Mouse (Mus musculus) kidney, adult 9 months (tissue): Measurements from ENCODE around the gene Il17rb.

Source experiments
- DNase-seq: peaks from one replicate; pipeline ENCODE4 v3.0.0; 2022

Il17rb gene

GRCm38 (mm10) chr14:30008733-30009575 is at the start of gene Il17rb, which contains the start of gene Chdh:
Gene Il17rb (minus strand): TSS chr14:30008896.
Gene Chdh (plus strand): TSS chr14:30009023.
- DNase-seq, result peak; percentile 92

- DNase-seq, result peak; percentile 77
Measured at GRCm38 (mm10) chr14:30056031-30056766, 47.5 kb upstream of the Il17rb start.

DNA sequence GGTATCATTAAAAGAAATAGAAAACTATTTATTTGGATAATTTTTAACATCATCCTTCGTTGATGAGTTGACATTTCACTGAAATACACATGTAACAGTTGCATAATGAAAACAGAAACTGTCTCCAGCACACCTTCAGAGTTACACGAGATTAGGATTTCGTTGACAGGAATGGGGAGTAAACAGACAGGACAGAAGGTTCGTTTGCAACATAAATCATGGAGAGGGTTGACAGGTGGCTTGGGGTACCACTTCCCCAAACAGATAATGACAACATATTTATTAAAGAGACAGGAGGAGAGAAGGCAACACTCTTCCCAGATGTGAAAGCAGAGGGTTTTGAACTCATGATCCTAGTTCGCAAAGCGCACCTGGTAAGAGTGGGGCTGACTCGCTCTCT is 46.2 kb upstream of the Il17rb start:
- peak; percentile 40 for DNase-seq

GRCm38 (mm10) chr14:30050280-30050679 is 41.6 kb upstream of the Il17rb start:
- DNase-seq, result peak; percentile 71

GRCm38 (mm10) chr14:30048049-30048448 is 39.4 kb upstream of the Il17rb start:
- no peak for DNase-seq

DNA sequence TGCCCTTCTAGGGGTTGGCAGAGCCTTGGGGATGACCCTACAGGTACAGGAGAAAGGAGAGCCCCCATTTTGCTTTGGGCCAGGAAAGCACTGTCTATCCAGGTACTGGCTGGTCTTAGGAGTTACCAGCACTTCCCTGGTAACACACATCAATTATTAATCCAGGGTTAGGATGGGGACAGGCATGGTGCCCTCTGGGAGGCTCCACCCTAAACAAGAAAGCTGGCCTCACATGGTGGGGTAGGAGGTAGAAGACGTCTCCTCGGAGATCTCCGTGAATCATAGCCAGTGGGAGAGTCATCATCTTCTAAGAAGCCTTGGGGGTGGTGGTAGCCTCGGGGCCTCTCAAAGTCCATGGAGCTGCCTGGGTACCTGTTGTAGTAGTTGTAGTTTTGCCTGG is 38.3 kb upstream of the Il17rb start:
- peak; percentile 83 for DNase-seq

DNA sequence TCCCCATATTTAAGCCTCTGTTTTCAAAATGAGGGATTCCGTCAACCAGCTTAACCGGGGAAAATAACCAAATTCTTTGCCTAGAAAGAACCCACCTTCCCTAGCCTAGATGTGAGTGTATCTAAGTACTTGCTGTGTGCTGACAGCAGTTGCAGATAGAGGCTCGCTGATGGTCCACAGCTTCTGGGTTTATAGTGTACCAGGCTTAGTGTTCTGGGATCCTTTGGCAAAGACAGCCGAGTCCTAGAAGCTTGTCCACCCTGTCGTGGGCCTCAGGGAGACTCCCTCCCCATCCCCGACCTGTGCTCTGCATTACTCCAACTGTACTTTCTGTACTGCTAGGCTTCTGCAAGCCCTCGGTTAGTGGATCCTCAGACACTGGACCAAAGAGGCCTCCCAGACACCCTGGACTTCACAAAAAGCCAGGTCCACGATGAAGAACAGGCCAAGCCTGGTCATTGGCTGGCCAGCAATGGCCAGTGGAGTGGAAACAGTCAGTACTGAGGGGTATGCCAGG is 37.1 kb upstream of the Il17rb start:
- no peak for DNase-seq

GRCm38 (mm10) chr14:30045239-30045638 is 36.5 kb upstream of the Il17rb start:
- DNase-seq, result no peak

GRCm38 (mm10) chr14:30043356-30043940 is 34.8 kb upstream of the Il17rb start:
- no peak for DNase-seq

DNA sequence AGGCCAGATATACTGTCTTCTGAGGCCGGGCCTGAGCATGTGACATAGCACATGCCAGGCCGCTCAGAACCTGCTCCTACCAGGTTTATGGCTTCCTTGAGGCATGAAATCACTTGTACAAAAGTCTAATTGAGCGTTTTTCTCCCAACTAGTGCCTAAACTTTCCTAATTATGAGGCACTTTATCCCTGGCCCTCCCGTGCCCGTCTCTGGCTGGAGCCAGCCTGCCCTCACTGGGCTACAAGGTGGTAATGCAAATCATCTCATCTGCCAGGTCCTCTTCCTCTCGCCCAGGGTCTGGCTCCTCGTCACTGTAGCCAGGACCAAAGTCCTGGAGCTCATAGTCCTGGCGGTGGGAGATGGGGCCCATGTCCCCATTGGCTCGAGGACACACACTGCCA is 33.1 kb upstream of the Il17rb start:
- peak; percentile 51 for DNase-seq

GRCm38 (mm10) chr14:30039413-30039812 is 30.7 kb upstream of the Il17rb start:
- DNase-seq, result no peak

DNA sequence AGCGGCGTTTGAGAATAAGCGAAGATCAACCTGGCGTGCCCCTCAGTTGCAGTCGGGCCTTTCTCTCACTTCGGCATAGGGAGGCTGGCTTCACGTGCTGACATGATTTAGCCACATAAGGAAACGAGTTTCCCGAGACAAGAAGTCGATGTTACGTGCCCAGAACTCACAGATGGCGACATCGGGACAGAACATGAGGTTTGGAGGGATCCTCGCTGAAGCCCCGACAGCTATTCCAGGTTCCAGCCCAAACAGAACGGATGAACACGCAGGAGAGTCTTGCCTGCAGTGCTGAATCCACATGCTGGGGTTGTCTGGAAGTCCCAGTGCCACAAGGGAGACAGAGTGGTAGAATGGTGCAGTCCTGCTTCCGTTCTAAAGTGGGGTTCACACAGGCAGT is 29.7 kb upstream of the Il17rb start:
- DNase-seq, result no peak

DNA sequence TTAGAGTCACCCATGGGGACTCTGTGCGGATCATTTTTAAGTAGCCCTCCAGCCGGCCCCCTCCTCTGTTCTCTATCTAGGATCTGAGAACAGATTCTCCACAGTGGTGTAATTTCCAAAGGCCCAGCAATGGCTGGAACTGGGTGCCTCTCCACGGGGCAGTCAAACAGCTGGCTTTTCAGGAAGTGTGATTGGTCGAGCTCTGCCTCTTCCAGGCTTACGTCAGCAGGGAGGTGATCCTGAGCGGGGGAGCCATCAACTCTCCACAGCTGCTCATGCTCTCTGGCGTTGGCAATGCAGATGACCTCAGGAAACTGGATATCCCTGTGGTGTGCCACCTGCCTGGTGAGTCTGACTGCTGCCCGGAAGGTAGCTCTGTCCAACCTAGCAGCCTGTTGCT is 24.7 kb upstream of the Il17rb start:
- no peak for DNase-seq

DNA sequence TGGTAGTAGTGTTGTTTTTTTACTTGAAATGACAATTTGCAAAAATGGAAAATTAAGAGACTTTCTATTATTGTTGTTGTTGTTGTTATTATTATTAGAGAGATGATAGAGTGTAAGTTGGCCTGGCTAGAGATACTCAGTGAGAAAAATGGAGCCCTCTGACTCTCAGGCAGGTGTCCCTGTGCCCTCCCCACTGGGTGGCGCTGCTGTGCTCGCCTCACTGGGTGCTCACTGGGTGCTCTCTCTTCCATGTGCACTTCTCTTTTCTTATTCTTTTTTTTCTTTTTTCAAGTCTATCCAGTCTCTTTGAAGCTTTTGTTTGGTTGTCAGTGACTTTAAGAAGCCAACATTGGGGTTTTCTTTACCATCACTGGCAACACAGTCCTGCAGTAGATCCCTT is 18.7 kb upstream of the Il17rb start:
- no peak for DNase-seq

DNA sequence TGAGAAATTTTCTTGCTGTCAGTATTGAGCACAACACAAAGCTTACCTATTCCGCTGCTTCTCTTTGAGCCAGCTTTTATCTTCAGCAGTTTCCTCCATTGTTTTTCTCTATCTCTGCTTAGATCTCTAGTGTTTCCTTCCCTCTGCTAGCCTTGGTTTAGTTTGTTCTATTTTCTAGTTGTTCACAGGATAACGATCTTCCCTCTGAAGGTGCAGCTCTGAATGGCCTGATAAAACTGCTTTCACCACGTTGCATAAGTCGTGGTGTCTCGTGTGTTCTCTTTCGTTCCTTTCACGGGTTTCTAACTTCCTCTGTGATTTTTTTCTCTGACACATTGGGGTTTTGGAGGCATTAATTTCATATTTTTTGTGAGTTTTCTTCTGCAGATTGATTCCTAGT is 15.7 kb upstream of the Il17rb start:
- no peak for DNase-seq

GRCm38 (mm10) chr14:30022471-30022870 is 13.8 kb upstream of the Il17rb start:
- no peak for DNase-seq

- no peak for DNase-seq
Measured at GRCm38 (mm10) chr14:30019792-30020575, 11.3 kb upstream of the Il17rb start.

DNA sequence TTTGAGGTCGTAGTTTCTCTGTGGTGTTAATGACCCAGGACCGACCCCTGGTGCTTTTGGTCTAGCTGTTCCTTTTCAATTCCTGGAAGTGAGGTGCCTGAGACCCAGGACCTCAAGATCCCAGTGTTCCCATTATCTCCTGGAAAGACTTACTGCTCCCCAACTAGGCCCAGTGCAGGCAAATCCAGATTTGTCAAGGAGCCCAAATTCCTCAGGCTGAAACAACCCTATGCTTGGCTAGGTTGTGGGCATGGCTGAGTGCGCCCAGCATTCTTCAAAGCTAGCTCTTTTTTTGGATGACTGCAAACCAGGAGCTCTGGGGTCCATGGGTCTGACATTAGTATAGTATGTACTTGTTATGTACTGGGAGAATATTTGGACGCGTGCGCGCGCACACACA is 10.7 kb upstream of the Il17rb start:
- DNase-seq, result peak; percentile 90

GRCm38 (mm10) chr14:30018846-30019245 is 10.2 kb upstream of the Il17rb start:
- DNase-seq, result peak; percentile 85

DNA sequence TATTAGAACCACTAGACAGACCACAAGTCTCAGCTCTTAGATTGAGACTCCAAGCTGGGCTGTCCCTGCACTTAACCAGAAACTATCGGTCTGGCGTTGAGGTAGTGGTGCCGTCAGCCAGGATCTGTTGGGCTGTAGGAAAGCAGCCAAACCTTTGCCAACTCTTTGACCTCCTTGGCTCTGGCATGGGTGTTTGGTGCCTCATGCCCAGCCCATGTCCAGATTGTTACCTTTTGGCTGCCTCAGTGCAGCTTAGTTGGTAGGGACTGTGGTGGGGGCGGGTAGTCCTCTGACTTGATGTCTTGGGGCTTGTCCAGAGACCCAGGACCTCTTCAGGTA is 9.7 kb upstream of the Il17rb start:
- peak; percentile 76 for DNase-seq

- DNase-seq, result peak; percentile 77
Measured at GRCm38 (mm10) chr14:30017794-30018462, 9.2 kb upstream of the Il17rb start.

- no peak for DNase-seq
Measured at GRCm38 (mm10) chr14:30016666-30017065, 8.0 kb upstream of the Il17rb start.
